Mouse (Mus musculus) embryonic facial prominence, embryonic 11.5 days (tissue): ENCODE data around the gene Muc20. TPM values are rescaled to one million over a fixed set of nuclear protein-coding genes. Genes with fewer than 3 reads are reported as not detected.

ENCODE experiments used
- ATAC-seq: fragments of 200-750 bp; cut with Nextera tagmentation; replicated peaks from 2 replicates; pipeline ENCODE4 v1.8.0; 2017; ENCODE audit warnings: low read depth; ENCODE audit not compliant: insufficient number of reproducible peaks, low FRiP score, low TSS enrichment
- DNase-seq: peaks from one replicate; pipeline ENCODE4 v3.0.0-alpha.2; 2015; ENCODE audit warnings: low spot score
- H3K27ac ChIP-seq: fragments of 300-500 bp; sonication (generic); replicated peaks from 2 replicates; pipeline ENCODE4 v1.5.1; 2014; ENCODE audit warnings: mild to moderate bottlenecking, low read depth, low read length, control low read depth
- H3K27me3 ChIP-seq: fragments of 300-500 bp; sonication (generic); 2 replicates; pipeline ENCODE4 v1.6.1; 2014; ENCODE audit warnings: mild to moderate bottlenecking, low read length, moderate library complexity, mixed read lengths; ENCODE audit not compliant: control insufficient read depth, insufficient read depth
- H3K36me3 ChIP-seq: fragments of 300-500 bp; sonication (generic); replicated peaks from 2 replicates; pipeline ENCODE4 v1.6.1; 2014; ENCODE audit warnings: low read depth, mild to moderate bottlenecking, low read length, moderate library complexity, mixed read lengths; ENCODE audit not compliant: control insufficient read depth, insufficient read depth
- H3K4me1 ChIP-seq: fragments of 300-500 bp; sonication (generic); 2 replicates; pipeline ENCODE4 v1.6.1; 2014; ENCODE audit warnings: low read length, mixed read lengths; ENCODE audit not compliant: control insufficient read depth, insufficient read depth
- H3K4me2 ChIP-seq: fragments of 300-500 bp; sonication (generic); 2 replicates; pipeline ENCODE4 v1.6.1; 2014; ENCODE audit warnings: low read depth, mild to moderate bottlenecking, control low read depth, low read length, moderate library complexity
- H3K4me3 ChIP-seq: fragments of 300-500 bp; sonication (generic); 2 replicates; pipeline ENCODE4 v1.5.1; 2014; ENCODE audit warnings: low read depth, low read length, control low read depth
- H3K9ac ChIP-seq: fragments of 300-500 bp; sonication (generic); replicated peaks from 2 replicates; pipeline ENCODE4 v1.6.1; 2014; ENCODE audit warnings: mild to moderate bottlenecking, control low read depth, low read length
- H3K9me3 ChIP-seq: fragments of 300-500 bp; sonication (generic); replicated peaks from 2 replicates; pipeline ENCODE4 v1.6.1; 2016; ENCODE audit warnings: mild to moderate bottlenecking, low read length, inconsistent platforms, mixed read lengths; ENCODE audit not compliant: control insufficient read depth
- WGBS: fragments of 180-500 bp; shearing (Covaris S2); extraction: QIAGEN DNeasy Blood & Tissue Kit; methylation state at CpG from one replicate; pipeline ENCODE4 v1.1.7; 2014; 5-methylcytosine and 5-hydroxymethylcytosine counted together
- polyA plus RNA-seq: library from polyadenylated mRNA; unstranded; fragments of >200 nt; fragmentation: Nextera tagmentation; extraction: Ambion mirVana; gene quantifications from 2 replicates; pipeline ENCODE4 v1.2.1, GENCODE M21; 2014

Muc20 gene
- polyA plus RNA-seq, 1 experiment from 2014 or later, result not detected

GRCm38 (mm10) chr16:32822450-32822827, 25.2 kb upstream of the Muc20 start:
- Histone ChIP-seq H3K4me2 (no peak overlapping the region), H3K27ac (no peak overlapping the region), H3K27me3 (no peaks in the 10 kb centered on the region), H3K9me3 (no peaks in the 10 kb centered on the region), H3K9ac (no peak overlapping the region), H3K4me1 (no peaks in the 10 kb centered on the region), H3K36me3 (no peaks in the 10 kb centered on the region; the same call in 1 of the 2 replicates), H3K4me3 (no peak overlapping the region)
- 76% methylated on average over 6 of the region's 6 CpGs for WGBS
- ATAC-seq (no peak), DNase-seq (no peak)

GRCm38 (mm10) chr16:32821772-32822449, 24.7 kb upstream of the Muc20 start:
- no peaks in the 10 kb centered on the region for H3K4me1 ChIP-seq
- no peaks in the 10 kb centered on the region for H3K27me3 ChIP-seq
- 72% methylated on average over 10 of the region's 10 CpGs for WGBS
- no peak overlapping the region for H3K27ac ChIP-seq
- H3K4me3 ChIP-seq, result no peak overlapping the region
- no peak for ATAC-seq
- no peak overlapping the region for H3K4me2 ChIP-seq
- H3K9ac ChIP-seq, result no peak overlapping the region
- no peak for DNase-seq
- no peaks in the 10 kb centered on the region; the same call in 1 of the 2 replicates for H3K36me3 ChIP-seq
- no peaks in the 10 kb centered on the region for H3K9me3 ChIP-seq

- no peaks in the 10 kb centered on the region for H3K9me3 ChIP-seq
- ATAC-seq, result no peak
- no peak overlapping the region for H3K4me2 ChIP-seq
- no peaks in the 10 kb centered on the region for H3K36me3 ChIP-seq
- no peak overlapping the region for H3K4me3 ChIP-seq
- 89% methylated on average over 5 of the region's 5 CpGs for WGBS
- no peak for DNase-seq
- H3K9ac ChIP-seq, result no peak overlapping the region
- no peaks in the 10 kb centered on the region for H3K27me3 ChIP-seq
- H3K4me1 ChIP-seq, result peaks cover 3% of the 10 kb centered on the region
- no peak overlapping the region for H3K27ac ChIP-seq
Measured at GRCm38 (mm10) chr16:32818441-32818840, 21.2 kb upstream of the Muc20 start.

GRCm38 (mm10) chr16:32818036-32818435, 20.8 kb upstream of the Muc20 start:
- Histone ChIP-seq H3K4me2 (no peak overlapping the region), H3K36me3 (no peaks in the 10 kb centered on the region), H3K9me3 (no peaks in the 10 kb centered on the region), H3K4me1 (peaks cover 3% of the 10 kb centered on the region), H3K4me3 (no peak overlapping the region), H3K27me3 (no peaks in the 10 kb centered on the region), H3K9ac (no peak overlapping the region), H3K27ac (no peak overlapping the region)
- DNase-seq (no peak), ATAC-seq (no peak)
- WGBS, result 89% methylated on average over 4 of the region's 4 CpGs

GRCm38 (mm10) chr16:32815160-32815605, 17.9 kb upstream of the Muc20 start:
- DNase-seq (peak; percentile 64), ATAC-seq (0 out of 2 replicates have a peak, but pooled peaks have one; percentile 25)
- Histone ChIP-seq H3K27me3 (no peaks in the 10 kb centered on the region), H3K9ac (no peak overlapping the region), H3K4me3 (peak overlapping the region; percentile 15; the same call in 1 of the 2 replicates), H3K27ac (no peak overlapping the region), H3K4me2 (peak overlapping the region; percentile 40), H3K36me3 (no peaks in the 10 kb centered on the region), H3K4me1 (peaks cover 3% of the 10 kb centered on the region), H3K9me3 (no peaks in the 10 kb centered on the region)
- 2% methylated on average over 6 of the region's 6 CpGs for WGBS

- no peaks in the 10 kb centered on the region for H3K9me3 ChIP-seq
- no peaks in the 10 kb centered on the region for H3K36me3 ChIP-seq
- DNase-seq (peak; percentile 31), ATAC-seq (no peak)
- peak overlapping the region; percentile 28 for H3K9ac ChIP-seq
- H3K4me3 ChIP-seq, result peak overlapping the region; percentile 15; the same call in 1 of the 2 replicates
- peak overlapping the region; percentile 40 for H3K4me2 ChIP-seq
- WGBS, result 35% methylated on average over 14 of the region's 14 CpGs
- H3K27me3 ChIP-seq, result no peaks in the 10 kb centered on the region
- no peak overlapping the region for H3K27ac ChIP-seq
- H3K4me1 ChIP-seq, result peaks cover 3% of the 10 kb centered on the region
Measured at GRCm38 (mm10) chr16:32814539-32814938, 17.3 kb upstream of the Muc20 start.

- Histone ChIP-seq H3K4me1 (peaks cover 3% of the 10 kb centered on the region), H3K27ac (no peak overlapping the region), H3K27me3 (no peaks in the 10 kb centered on the region), H3K9ac (no peak overlapping the region), H3K9me3 (no peaks in the 10 kb centered on the region), H3K4me2 (no peak overlapping the region), H3K36me3 (no peaks in the 10 kb centered on the region), H3K4me3 (no peak overlapping the region)
- DNase-seq (no peak), ATAC-seq (no peak)
- WGBS, result 62% methylated on average over 3 of the region's 3 CpGs
Measured at GRCm38 (mm10) chr16:32813771-32814170, 16.5 kb upstream of the Muc20 start.

GRCm38 (mm10) chr16:32813362-32813761, 16.1 kb upstream of the Muc20 start:
- H3K36me3 ChIP-seq, result no peaks in the 10 kb centered on the region
- peaks cover 3% of the 10 kb centered on the region for H3K4me1 ChIP-seq
- no peak overlapping the region for H3K27ac ChIP-seq
- no peaks in the 10 kb centered on the region for H3K9me3 ChIP-seq
- H3K9ac ChIP-seq, result no peak overlapping the region
- no peak overlapping the region for H3K4me2 ChIP-seq
- 53% methylated on average over 9 of the region's 9 CpGs for WGBS
- no peak for DNase-seq
- no peak overlapping the region for H3K4me3 ChIP-seq
- H3K27me3 ChIP-seq, result no peaks in the 10 kb centered on the region
- ATAC-seq, result no peak
